Mouse (Mus musculus): ENCODE data around the gene Dlg5. TPM values are rescaled to one million over a fixed set of nuclear protein-coding genes. Genes with fewer than 3 reads are reported as not detected.

Dlg5 gene
- polyA plus RNA-seq, 2 experiments from 2014 or later: 0.29 to 0.52 TPM

DNA sequence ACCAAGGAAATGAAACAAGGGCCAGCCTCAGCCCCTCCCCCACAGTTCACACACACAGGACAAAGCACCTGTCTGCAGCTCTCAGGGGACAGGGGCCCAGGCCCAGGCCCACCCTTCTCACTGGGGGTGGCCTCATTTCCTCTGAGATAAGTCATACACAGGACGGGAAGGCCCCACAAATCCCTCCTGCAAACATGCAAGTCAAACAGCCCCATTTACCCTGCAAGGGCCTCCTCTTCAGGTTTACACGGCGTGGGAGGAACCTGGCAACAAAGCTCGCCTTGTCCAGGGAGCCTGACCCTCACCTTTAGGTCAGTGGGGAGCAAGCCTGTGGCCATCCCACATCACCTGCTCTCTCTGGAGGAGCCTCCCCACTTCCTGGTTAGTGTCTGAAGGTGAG, 60.2 kb downstream of the Dlg5 start:
- ATAC-seq: no peak

- no peak for ATAC-seq
Observed at GRCm38 (mm10) chr14:24182955-24183354, 62.8 kb downstream of the Dlg5 start.

DNA sequence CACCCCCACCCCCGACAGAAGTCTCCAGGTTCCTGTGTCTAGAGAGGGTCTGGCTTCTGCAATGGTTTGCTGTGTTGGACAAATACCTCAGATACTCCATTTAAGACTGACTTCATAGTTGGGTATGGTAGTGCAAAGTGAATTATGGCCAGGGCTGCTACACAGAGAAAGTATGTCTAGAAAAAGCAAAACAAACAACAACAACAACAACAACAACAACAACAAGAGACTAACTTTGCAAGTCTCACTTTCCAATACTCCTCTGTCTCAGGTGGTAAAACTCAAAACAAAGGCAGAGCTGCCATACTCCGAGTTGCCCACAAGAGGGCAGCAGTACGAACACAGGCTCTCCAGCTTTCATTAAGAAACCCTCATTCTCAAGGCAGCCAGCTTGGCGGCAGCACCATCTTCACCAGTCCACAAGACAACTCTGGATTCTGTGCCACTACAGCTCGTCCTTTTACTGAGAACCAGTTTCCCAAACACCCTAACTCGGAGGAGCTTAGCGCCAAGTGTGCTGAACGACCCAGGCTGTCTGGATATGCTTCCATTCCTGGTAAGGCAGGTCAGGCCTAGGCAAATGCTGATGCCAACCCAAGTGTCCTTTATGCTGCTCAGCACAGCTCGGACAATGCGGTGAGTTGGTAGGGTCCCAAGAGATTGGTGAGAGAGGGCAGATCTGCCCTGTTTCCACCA, 63.8 kb downstream of the Dlg5 start:
- no peak for ATAC-seq

GRCm38 (mm10) chr14:24179466-24179991, 66.2 kb downstream of the Dlg5 start:
- ATAC-seq: no peak

DNA sequence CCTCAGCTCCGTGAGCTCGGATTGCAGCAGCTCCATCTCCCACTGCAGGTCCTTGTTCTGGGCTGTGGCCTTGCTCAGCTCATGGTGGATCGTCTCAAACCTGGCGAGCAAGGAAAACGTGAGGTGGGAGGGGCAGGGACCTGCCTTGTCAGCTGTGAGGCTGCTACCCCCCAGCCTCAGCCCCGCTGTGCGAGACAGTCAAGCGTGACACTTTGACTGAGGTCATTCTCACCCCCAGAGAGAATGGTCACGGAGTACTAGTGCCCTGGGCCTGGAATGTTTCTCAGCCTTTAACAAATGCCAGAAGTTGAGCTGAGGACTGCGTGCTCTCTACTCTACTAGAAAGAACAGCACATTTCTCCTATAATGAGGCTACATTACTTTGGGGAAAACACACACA, 69.1 kb downstream of the Dlg5 start:
- ATAC-seq: no peak

GRCm38 (mm10) chr14:24173326-24173725, 72.4 kb downstream of the Dlg5 start:
- no peak for ATAC-seq

DNA sequence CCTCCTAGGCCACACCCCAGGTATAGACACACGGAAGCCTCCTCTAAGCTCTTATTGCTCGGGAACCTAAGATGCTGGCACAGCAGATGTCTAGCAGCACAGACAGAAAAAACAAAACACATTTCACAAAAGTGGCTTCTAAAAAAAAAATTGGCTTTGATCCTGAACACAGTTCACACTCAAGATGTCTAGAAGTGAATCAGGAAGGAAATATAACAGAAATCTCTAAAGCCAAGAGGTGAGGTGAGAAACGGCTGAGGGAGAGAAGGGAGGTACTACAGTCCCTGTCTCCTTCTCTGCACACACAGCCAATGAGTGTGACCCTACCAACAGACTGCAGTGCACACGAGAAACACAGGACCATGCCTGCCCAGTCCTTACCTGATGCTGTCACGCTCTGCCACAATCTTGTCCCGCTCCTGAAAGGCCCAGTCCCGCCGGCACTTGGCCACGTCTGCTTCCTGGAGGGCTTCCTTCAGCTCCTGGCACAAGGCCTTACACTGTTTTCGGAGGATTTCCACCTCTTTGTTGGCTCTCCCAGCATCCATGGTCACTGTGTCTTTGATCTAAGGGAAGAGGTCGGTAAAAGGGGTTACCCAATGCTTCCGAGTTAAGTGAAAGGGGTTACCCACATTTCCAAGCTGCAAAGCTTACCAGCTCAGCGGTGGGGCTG, 73.9 kb downstream of the Dlg5 start:
- ATAC-seq: no peak

- ATAC-seq: no peak
Observed at GRCm38 (mm10) chr14:24166046-24166445, 79.7 kb downstream of the Dlg5 start.

DNA sequence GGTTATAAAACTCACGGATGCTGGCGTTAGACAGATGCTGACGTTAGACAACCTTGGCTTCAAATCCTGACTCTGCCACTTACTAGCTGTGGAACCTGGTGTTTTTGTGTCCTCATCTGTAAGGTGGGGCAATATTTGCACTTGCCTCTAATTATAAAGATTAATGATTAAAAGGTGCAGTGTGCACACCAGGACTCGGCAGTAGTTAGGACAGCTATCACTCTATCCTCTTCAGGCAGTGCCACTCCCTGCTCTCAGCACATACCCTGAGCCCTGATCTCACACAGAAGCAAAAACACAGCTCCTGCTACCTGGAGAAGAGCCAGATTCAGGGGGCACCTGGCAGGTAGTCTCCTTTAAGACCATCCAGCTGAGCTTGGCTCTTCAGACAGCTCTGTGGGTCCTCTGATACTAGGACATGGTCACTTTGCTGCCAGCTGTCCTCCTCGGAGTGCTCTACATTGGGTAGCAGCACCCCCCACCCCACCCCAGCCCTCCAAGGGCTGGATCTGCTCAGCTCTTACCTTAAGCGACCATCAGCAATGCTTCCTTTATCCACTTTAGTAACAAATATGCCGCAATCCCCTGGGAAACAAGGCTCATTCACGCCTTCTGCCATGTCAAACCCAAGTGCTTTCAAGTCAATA, 80.9 kb downstream of the Dlg5 start:
- ATAC-seq: no peak

DNA sequence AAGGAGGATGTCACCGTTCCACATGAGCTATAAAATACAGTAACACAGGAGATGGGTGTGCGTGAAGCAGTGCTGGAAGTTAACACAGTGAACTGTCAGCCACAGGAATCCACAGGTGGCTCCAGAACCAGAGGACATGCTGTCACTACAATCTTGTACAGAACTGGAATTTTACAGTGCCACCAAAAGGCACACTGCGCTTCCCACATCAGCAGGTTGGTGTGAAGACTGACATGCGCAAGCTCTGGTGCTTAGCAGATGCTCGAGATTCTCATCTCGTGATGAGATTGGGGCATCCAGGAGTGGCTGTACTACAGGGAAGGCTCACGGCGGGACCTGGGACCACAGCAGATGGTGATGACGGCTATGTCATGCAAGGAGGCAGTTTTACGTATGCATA, 82.9 kb downstream of the Dlg5 start:
- no peak for ATAC-seq

- ATAC-seq: no peak
Observed at GRCm38 (mm10) chr14:24148892-24149291, 96.8 kb downstream of the Dlg5 start.

DNA sequence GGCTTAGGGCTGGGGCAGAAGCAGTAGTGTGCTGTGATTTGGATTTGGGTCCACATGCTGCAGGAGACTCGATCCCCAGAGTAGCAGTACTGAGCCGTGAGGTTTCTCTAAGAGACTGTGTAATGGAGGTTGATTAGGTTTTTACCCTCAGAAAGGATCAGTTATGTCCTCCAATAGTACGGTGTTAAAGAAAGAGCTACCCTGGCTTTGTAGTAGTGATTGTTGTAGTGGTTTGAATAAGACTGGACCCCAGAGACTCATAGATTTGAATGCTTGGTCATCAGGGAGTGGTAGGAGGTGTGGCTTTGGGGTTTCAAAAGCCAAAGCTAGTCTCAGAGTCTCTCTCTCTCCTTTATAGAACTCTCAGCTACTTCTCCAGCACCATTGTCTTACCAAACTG, 100.9 kb downstream of the Dlg5 start:
- no peak for ATAC-seq

DNA sequence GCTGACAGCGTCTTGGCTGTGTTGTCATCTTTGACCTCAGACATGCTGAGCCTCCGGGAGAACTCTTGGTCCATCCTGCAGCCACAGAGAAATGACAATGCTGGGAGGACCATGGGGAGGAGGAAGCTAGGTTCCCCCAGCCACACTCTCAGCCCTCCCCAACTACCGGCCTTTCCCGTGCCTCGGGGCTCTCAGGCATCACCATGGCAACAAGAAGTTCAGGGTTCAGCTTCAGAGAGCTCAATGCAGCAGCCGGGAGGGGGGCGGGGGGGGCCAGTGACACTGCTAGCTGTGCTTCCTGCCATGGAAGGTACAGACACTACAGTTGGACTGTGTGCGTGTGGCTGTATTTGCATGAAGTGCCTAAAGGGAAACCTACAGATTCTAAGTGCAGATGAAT, 101.3 kb downstream of the Dlg5 start:
- no peak for ATAC-seq

DNA sequence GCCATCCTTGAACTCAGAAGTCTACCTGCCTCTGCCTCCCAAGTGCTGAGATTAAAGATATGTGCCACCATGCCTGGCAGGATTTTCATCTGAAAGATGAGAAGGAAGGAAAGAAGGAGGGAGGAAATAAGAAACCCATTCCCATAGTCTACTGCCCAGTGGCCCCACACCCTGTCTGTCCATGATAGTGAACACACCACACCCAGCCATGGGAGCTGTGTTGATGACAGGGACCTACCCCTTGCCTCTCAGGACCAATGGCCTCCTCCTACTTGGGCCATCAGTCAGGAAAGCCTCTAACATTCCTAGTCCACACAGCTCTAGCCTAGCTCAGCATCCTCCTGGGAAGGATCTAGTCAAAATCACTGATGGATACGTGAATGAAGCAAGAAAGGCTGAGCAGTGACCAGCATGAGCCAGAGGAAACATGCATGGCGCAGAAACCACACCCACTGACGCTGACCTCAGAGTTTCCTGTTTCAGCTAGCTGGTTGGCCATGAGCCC, 102.7 kb downstream of the Dlg5 start:
- ATAC-seq: no peak

DNA sequence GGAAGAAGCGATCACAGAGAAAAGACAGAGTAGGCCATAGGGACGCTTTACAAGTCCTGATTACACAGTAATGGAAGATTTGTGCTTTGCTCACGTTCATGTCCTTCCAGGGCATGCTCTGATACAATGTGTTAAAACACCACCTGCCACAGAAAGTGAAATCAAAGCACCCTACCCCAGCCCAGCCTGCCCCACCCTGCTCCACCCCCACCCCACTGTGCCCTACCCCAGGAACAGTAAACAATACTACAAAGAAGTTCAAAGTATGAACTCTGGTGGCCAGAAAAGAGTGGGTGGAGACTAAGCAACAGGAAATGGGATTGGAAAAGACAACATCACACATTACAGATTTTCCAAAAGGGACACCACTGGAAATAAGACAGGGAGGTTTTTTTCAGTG, 104.0 kb downstream of the Dlg5 start:
- no peak for ATAC-seq

DNA sequence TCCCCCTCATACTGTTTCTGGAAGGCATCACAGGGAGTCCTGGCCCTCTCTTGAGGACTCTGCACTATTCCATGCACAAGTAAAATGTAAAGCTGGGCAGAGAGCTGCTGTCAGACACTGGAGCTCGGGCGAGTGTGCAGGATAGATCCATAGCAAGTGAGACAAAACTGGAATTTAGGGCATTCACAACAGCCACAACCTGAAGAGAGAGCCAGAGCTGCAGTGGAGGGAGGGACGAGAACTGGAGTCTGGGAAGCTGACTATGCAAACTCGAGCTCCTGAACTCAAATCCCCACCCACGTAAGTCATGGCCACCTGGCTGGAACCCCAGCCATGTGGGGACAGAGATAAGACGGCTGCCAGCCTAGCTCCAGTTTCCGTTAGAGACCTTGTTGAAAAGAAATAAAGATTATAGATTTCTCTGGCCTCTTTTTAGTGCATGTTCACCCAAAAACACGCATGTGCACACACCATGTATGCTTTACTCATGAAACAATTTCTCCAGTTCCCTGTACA, 105.4 kb downstream of the Dlg5 start:
- ATAC-seq: no peak

DNA sequence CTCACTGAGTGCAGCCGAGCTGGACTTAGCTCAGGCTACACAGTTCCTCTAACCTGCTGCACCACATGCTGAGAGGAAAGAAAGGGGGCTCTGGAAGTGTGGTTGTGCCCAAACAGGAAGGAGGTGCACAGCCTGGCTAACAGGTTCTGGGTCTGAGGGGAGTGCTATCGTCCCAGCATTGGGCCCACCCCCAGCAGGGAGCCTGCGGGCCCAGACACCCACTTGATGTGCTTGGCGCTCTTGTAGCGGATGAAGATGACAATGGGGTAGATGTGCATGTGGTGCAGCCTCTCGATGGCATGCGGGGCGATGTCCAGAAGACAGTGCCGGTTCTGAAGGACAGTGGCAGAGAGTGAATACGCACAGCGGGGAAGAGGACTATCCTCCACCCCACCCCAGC, 108.8 kb downstream of the Dlg5 start:
- no peak for ATAC-seq

DNA sequence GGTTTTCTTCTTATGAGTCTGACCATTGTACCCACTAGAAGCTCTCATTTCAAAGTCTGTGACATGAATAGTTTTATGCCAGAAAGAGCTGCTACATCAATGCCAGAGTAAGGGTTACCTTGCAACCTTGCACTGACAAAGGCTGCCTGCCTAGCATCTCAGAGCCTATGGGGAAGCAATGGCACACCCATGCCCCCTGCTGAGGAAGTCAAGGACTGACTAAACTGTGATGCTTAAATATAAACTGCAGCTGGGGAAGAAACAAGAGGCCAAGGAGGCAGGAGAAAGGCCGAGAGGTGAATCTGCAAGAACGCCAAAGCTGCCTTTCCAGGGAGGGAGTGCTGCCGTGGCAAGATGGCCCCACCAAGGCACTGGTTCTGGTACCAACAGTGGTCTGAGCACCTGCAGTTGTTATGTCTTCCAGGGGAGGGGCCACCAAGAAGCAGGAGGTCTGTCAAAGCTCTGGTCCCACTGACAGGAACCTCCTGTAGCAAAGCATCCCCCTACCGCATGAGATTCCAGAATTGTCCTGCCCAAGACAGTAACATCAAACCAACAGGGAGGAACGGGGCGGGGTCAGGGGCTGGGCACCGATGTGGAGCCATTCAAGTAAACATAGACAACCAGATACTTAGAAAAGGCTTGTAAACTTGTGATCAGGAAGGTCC, 111.0 kb downstream of the Dlg5 start:
- ATAC-seq: no peak

GRCm38 (mm10) chr14:24133801-24134200, 111.9 kb downstream of the Dlg5 start:
- ATAC-seq: no peak

- no peak for ATAC-seq
Observed at GRCm38 (mm10) chr14:24132092-24132491, 113.6 kb downstream of the Dlg5 start.

DNA sequence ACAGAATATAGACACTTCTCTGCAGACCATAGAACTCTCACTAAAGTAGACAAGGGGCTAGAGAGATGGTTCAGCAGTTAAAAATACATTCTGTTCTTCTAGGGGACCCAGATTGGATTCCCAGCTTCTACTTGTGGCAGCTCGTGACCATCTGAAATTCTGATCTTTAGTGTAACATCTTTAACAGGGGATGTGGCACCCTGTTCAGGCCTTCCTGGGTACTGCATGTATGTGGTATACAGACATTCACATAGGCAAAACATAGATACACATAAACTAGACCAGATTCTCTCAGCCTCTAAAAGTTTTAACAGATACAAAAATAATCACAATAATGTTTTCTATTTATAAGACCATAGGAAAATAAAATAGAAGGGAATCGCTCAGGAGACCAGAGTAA, 120.7 kb downstream of the Dlg5 start:
- no peak for ATAC-seq

GRCm38 (mm10) chr14:24124171-24124570, 121.5 kb downstream of the Dlg5 start:
- no peak for ATAC-seq

- ATAC-seq: no peak
Observed at GRCm38 (mm10) chr14:24106734-24107133, 139.0 kb downstream of the Dlg5 start.

Data from activated CD4-positive, CD25-positive, alpha-beta regulatory T cell, adult 4 months (primary cell).